Mouse (Mus musculus) cerebellum, adult 2 months (tissue): ENCODE data around the gene Itm2c. TPM values are rescaled to one million over a fixed set of nuclear protein-coding genes. Genes with fewer than 3 reads are reported as not detected.

Experiments
- DNase-seq, 2 experiments: peaks; one replicate each; pipeline ENCODE4 v3.0.0; 2021
- H3K27ac ChIP-seq: fragments of 200-500 bp; 2 replicates; pipeline ENCODE4 v1.5.1; 2012; ENCODE audit warnings: low read length, control low read depth, inconsistent platforms; ENCODE audit not compliant: insufficient read depth
- H3K27me3 ChIP-seq: fragments of 200-500 bp; 2 replicates; pipeline ENCODE4 v1.6.1; 2012; ENCODE audit warnings: inconsistent platforms, mild to moderate bottlenecking, low read length, moderate library complexity; ENCODE audit not compliant: control insufficient read depth, insufficient read depth
- H3K4me1 ChIP-seq: fragments of 200-500 bp; 2 replicates; pipeline ENCODE4 v1.6.1; 2011; ENCODE audit warnings: low read length; ENCODE audit not compliant: control insufficient read depth, insufficient read depth
- H3K4me3 ChIP-seq: fragments of 200-500 bp; replicated peaks from 2 replicates; pipeline ENCODE3; 2011; ENCODE audit warnings: mild to moderate bottlenecking, low read depth, low read length, control low read depth; ENCODE audit not compliant: insufficient read depth
- CTCF ChIP-seq: fragments of 200-500 bp; IDR thresholded peaks from 2 replicates; pipeline ENCODE4 v1.5.1; 2011; ENCODE audit warnings: low read depth, mild to moderate bottlenecking, control low read depth, low read length, moderate library complexity, borderline replicate concordance; ENCODE audit not compliant: insufficient read depth
- POLR2A ChIP-seq: fragments of 200-500 bp; IDR thresholded peaks from 2 replicates; pipeline ENCODE4 v1.6.1; 2011; ENCODE audit warnings: low read length, control low read depth, borderline replicate concordance; ENCODE audit not compliant: insufficient read depth
- WGBS: fragments of 180-500 bp; shearing (Covaris S2); methylation state at CpG from one replicate; pipeline ENCODE4 v1.1.7; 2018; 5-methylcytosine and 5-hydroxymethylcytosine counted together
- polyA plus RNA-seq: library from polyadenylated mRNA; depleted of rRNA; stranded (reverse); fragments of >200 nt; gene quantifications from 2 replicates; pipeline ENCODE4 v1.2.3, GENCODE M21; 2012

The Itm2c gene
- polyA plus RNA-seq, 1 experiment: 533 TPM

GRCm38 (mm10) chr1:85931170-85931569 lies 37.1 kb downstream of the Itm2c start:
- TF ChIP-seq CTCF (no peak), POLR2A (no peak)
- WGBS: 38% methylated on average over 5 of the region's 5 CpGs
- Histone ChIP-seq H3K27ac (no peak overlapping the region), H3K27me3 (no peaks in the 10 kb centered on the region), H3K4me3 (no peak overlapping the region), H3K4me1 (peaks cover 3% of the 10 kb centered on the region)
- DNase-seq: peak in 1 of 2 experiments; percentile 4

- Histone ChIP-seq H3K27me3 (no peaks in the 10 kb centered on the region), H3K4me3 (no peak overlapping the region), H3K4me1 (no peaks in the 10 kb centered on the region; the same call in 1 of the 2 replicates), H3K27ac (no peak overlapping the region)
- DNase-seq: peak in 1 of 2 experiments; percentile 1
- WGBS: 46% methylated on average over 7 of the region's 7 CpGs
- TF ChIP-seq POLR2A (no peak), CTCF (no peak)
Measured at GRCm38 (mm10) chr1:85933226-85933625, 39.1 kb downstream of the Itm2c start.

DNA sequence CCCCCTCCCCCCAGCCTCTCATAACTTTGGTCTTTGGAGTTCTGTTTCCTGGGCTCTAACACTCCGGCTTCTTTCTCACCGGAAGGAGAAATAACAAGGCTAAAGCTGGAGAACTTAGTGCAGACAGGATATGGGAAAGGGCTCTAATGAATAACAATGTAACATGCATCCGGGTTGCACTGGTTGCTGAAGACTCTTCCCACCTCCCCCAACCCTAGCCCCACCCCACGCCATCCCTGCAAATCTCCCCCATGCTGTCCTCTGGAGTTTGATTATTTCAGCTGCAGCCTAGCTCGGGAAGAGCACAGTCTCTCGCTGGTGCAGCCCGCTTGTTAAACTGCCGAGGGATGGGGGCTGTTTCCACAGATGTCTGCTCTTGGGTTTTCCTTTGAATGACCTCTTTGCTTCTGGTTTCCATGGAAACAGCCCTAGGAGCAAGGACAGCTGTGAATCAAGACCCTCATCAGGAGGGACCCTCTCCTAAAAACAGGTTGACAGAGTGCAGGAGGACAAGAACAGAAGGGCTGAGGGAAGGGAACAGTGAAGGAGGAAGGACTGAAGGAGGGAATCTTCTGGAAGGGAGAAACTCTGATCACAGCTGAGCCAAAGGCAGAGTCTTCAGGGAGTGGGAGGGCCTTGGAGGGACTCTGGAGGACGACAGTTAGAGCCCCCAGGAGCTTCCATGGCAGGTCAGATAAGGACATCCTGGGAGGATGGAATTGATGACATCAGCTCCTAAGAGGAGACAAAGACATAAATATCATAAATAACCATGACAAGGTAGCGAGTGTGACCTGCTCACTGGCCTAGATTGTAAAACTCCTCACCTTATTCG lies 39.8 kb downstream of the Itm2c start:
- TF ChIP-seq POLR2A (no peak), CTCF (no peak)
- Histone ChIP-seq H3K4me3 (no peak overlapping the region), H3K27me3 (no peaks in the 10 kb centered on the region), H3K27ac (no peak overlapping the region), H3K4me1 (no peaks in the 10 kb centered on the region; the same call in 1 of the 2 replicates)
- 33% methylated on average over 11 of the region's 11 CpGs for WGBS
- peak in 1 of 2 experiments; percentile 3 for DNase-seq

GRCm38 (mm10) chr1:85934560-85934959 lies 40.5 kb downstream of the Itm2c start:
- 36% methylated on average over 7 of the region's 7 CpGs for WGBS
- TF ChIP-seq CTCF: no peak
- DNase-seq: peak in 1 of 2 experiments; percentile 4
- no peaks in the 10 kb centered on the region for H3K27me3 ChIP-seq
- no peak overlapping the region for H3K4me3 ChIP-seq
- H3K4me1 ChIP-seq: no peaks in the 10 kb centered on the region; the same call in 1 of the 2 replicates
- no peak overlapping the region for H3K27ac ChIP-seq

- H3K27ac ChIP-seq: no peak overlapping the region
- H3K4me3 ChIP-seq: no peak overlapping the region
- DNase-seq: peak; percentile 34 to 49
- WGBS: 66% methylated on average over 8 of the region's 8 CpGs
- TF ChIP-seq POLR2A (no peak), CTCF (peak; percentile 64)
- H3K4me1 ChIP-seq: no peaks in the 10 kb centered on the region; the same call in 1 of the 2 replicates
- H3K27me3 ChIP-seq: no peaks in the 10 kb centered on the region
Measured at GRCm38 (mm10) chr1:85935148-85935852, 41.2 kb downstream of the Itm2c start.

DNA sequence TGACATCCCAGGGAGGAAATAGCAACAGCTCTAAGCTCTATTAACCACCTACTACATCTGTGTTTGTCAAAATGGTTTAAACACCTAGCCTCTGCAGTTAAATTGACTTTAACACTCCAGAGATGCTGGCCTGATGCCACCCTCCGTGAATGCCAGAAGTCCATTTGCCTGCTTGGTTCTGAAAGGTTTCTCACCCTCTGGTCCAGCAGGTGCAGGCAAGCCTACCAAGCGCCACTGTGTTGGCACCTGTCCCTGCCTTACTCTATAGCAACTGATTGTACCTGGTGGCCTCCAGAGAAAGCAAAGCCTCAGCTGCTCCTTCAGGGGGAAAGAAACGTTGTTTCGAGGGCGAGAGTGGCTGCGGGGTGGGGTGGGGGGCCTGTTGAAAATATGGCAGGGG lies 42.2 kb downstream of the Itm2c start:
- no peak overlapping the region for H3K4me3 ChIP-seq
- WGBS: 46% methylated on average over 6 of the region's 6 CpGs
- peak; percentile 21 to 26 for DNase-seq
- TF ChIP-seq POLR2A (no peak), CTCF (no peak)
- no peaks in the 10 kb centered on the region for H3K27me3 ChIP-seq
- no peak overlapping the region for H3K27ac ChIP-seq
- no peaks in the 10 kb centered on the region; the same call in 1 of the 2 replicates for H3K4me1 ChIP-seq

- no peak overlapping the region for H3K4me3 ChIP-seq
- WGBS: 89% methylated on average over 1 of the region's 1 CpGs
- no peak for TF ChIP-seq POLR2A
- TF ChIP-seq CTCF: no peak
- H3K27me3 ChIP-seq: no peaks in the 10 kb centered on the region
- no peaks in the 10 kb centered on the region; the same call in 1 of the 2 replicates for H3K4me1 ChIP-seq
- H3K27ac ChIP-seq: no peak overlapping the region
- no peak for DNase-seq
Measured at GRCm38 (mm10) chr1:85937323-85937722, 43.2 kb downstream of the Itm2c start.
